Mouse (Mus musculus) gastrocnemius, adult 8-10 months (tissue): Measurements from ENCODE around the gene Phlpp2. TPM values are rescaled to one million over a fixed set of nuclear protein-coding genes. Genes with fewer than 3 reads are reported as not detected.

ENCODE experiments used
- DNase-seq, 2 experiments: peaks; one replicate each; pipeline ENCODE4 v3.0.0; 2022; ENCODE audit warnings: low spot score in 2 of 2
- total RNA-seq, 4 experiments: library from RNA; stranded (reverse); gene quantifications; 2 replicates each; pipeline ENCODE4 v1.2.4; 2022

Phlpp2 gene
- total RNA-seq, 4 experiments from 2014 or later, result 2.3 to 2.9 (median 2.9) TPM

DNA sequence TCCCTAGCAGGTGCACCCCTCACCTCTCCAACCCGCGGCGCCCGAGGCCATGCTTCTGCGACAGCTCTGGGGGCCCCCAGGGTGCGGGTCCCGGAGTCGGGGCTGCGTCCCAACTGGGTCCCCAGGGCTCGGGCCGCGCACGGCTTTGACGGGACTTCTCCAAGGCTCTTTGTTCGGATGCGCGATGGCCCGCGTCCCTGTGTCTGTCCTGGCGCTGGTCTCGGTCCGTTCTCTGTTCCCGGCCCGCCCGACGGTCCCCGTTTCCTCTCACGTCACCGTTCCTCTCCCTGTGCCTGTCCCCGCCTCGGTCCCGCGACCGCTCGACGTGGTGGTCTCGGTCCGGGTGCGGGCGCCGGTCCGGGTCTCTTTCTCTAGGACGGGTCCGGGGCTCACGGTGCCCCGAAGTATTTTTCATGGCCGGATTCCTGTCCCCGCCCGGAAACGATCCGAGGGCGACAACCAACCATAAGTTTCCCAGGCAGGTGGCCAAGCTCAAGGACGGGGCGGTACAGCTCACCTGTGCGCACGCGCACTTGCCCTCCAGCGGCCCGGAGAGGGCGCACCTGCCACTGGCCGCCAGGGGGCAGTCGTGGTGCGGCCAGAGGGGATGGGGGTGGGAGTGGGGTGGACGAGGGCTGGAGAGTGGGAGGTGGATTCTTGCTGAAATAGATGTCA, 93.5 kb downstream of the Phlpp2 start, which contains the start of gene Marveld3:
Gene Marveld3 (minus strand): TSS at position 511 of the 675 bp plus-strand sequence.
- DNase-seq, result no peak

DNA sequence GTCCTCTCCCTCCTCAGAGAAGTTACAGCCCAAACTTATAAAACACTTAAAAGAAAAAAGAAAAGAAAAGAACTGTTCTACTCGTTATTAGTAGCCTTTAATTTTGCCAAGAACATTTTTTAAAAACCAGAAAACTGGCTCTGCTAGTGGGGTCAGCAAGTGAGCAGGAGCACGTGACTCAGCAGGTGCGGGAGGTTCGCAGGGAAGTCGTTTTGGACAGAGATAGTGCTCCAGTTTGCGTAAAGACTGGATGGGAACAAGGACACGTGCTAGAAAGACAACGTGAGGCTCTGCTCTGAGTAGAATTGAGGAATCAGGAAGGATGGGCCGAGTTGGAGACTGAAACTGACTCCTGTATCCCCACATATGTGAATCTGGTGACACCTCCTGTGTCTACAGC, 94.6 kb downstream of the Phlpp2 start:
- no peak for DNase-seq

DNA sequence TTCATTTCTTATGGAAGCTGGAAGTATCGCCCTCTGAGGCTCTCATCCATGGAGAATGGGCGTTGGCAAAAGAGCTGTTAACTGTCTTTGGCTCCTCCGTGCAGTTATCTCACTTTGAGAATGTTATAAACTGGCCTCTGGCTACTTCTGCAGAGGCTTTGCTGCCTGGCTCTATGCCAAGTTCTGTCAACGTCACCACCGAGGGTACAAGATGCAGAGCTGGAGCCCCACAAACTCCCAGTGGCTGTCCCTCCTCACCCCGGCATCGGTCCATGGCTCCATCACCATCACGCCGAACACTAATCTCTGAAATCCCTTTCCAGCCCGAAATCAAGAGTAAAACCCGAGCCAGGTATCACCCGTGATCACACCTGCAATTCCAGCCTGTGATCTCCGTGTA, 95.1 kb downstream of the Phlpp2 start:
- DNase-seq, result no peak

DNA sequence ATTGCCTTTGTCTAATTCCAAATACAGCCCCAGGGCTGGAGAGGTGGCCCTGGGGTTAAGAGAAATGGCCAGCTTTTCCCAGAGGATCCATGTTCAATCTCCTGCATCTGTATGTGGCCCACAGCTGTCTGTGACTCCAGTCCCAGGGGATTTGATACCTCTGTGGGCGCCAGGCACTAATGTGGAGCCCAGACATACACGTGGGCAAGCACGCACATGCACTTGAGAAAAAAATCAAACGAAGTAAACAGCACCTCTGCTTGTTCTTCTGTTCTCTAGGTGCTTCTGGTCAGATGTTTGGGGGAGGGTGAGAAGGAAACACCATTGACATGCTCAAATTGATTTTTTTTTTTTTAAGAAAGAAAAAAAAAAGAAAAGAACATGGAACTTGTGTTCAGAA, 95.8 kb downstream of the Phlpp2 start:
- no peak for DNase-seq

DNA sequence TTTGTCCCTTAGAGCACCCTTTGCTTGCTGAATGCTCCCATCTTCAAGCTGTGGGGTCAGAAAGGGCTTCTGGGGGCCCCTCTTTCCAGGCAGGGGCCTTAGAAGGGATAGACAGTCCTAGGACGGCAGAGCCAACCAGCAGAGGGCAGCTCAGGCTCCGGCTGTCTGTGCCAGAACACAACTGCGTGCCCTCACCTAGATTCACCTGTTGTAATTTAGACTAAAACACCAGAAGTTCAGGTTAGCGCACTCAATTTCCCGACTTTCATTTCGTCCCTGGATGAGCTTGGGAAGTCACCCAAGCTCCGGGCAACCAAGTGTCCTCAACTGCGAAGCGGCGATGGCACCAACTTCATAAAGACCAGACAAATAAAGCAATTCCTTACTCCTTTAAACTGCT, 100.5 kb downstream of the Phlpp2 start:
- DNase-seq, result no peak

DNA sequence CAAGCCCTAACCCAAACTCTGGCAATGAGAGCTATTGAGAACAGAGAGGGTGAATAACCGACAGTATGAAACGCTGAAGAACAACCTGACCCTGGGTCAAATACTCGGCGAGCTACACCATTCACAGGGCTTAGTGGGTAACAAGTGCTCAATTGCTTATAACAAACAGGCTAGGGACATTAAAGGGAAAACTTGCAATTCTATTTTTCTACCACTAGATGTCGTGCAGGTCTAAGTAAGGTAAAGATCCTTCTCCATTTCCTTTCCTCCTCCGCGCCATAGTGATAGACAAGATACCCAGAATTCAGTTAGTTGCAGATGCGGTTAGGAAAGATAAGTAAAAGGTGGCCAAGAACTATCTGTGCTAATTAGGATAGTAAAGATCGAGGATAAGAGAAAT, 102.0 kb downstream of the Phlpp2 start:
- DNase-seq, result no peak

DNA sequence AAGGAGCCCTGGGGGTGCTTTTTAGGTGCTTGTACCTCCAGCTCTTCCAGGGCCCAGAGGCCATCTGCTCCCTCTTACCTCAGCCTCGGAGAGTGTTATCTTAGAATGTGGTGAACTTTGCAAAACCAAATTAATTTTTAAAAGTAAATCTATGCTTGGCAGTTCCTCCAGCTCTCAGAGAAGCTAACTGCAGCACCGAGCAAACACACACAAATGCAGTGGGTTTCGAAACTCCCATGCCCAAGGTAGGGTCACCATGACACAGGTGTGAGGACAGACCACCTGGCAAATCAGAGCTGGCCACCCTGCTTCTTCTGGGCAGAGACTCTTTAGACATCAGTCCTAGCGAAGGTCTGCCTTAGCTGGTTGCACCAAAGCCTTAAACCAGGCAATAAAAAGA, 104.6 kb downstream of the Phlpp2 start:
- no peak for DNase-seq

DNA sequence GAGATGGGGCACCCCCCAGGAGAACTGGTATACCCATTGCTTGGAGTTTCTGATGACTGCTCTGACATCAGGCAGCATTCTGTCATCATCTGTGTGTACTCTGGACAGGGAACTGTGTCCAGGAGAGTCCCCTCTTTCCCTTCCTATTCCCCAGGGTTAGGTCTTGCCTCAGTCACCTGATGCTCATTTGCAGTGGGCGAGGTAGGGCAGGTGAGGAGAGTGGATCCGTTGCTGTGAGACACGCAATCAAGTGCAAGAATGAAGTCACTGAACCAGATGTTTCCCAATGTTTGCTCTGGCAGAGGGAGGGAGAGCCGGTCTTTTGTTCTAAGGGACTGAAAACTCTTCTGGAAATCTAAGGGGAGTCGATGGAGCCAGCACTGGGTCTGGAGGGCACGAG, 111.0 kb downstream of the Phlpp2 start:
- no peak for DNase-seq

DNA sequence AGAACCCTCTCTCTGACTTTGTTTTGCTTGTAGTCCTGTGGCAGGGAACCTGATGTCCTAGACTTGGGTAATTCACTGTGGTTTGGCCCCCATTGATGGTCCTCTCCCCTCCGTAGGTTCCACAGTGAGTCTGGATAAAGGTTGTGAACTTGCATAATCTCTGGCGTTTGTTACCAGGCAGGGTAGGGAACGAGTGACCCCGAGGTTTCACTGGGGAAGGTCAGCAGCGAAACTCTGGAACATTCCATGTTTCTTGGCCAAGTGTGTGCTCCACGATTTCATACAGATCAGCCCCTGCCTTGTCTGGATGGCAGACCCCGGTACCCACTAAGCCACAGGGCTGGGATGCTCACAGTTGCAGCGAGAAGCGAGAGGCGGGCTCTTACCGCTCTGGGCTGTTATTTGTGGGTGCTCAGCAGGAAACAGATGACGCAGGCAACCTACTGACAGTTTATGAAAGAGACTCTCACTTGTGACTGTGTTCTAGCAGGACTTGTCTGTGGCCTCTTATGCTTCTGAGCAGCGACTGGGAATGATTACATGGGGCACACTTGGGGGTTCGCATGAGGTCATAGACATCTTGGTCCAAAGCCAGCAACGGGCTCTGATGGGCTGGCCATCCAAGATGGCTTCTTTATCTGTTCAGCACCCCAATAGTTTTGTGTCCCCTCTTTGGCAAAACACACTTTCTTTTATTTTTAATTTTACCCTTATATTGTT, 114.2 kb downstream of the Phlpp2 start:
- no peak for DNase-seq

DNA sequence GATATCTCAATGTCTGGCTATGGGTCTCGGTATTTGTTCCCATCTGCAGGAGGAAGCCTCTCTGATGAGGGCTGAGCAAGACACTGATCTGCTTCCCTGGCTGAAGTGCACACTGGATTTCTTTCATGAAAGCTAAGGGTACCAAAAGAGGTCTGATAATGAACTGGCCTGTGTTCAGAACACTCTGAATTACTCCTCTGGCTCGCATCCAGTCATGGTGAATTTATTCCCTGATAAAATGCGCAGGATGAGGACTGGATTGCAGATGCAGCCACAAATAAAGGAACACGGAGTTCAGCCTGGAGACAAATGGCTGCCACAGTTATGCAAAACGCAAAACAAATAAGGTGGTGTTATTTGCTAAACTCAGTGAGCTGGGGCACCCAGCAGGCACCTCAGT, 115.6 kb downstream of the Phlpp2 start:
- DNase-seq, result no peak

DNA sequence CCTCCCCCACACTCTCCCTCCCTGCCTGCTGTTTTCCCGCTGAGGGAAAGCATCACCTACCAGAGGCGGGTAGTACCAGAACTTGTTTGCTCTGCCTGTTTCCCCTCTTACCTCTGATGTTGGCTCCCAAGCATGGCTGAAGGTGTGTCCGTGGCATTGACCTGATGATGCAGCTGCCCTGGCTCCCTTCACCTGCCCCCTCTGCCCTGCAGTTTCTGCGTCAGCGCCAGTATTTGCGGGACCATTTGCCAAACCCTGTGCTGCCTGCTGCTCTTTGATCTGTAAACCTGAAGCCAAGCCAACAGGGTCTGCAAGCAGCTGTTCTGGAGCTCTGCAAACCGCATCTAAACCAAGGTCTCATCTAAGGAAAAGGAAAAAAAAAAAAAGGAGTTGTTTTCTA, 118.0 kb downstream of the Phlpp2 start:
- no peak for DNase-seq

DNA sequence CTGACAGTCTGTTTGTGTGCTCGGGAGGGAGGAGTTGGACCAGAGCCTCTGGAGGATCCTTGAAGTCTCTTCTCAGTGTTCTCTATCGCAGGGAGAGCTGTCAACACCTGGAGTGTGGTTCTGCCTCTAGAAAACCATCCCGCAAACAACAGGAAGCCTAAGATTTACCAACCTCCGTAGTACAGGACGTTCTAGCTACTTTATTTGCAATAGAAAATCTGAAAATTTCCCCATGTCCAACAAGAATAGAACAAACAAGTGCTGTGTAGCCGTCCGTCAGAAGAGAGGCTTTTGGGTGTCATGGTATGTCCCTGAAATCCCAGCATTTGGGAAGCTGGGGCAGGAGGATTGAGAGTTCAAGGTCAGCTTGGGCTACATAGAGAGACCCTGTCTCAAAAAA, 119.4 kb downstream of the Phlpp2 start:
- DNase-seq, result no peak

DNA sequence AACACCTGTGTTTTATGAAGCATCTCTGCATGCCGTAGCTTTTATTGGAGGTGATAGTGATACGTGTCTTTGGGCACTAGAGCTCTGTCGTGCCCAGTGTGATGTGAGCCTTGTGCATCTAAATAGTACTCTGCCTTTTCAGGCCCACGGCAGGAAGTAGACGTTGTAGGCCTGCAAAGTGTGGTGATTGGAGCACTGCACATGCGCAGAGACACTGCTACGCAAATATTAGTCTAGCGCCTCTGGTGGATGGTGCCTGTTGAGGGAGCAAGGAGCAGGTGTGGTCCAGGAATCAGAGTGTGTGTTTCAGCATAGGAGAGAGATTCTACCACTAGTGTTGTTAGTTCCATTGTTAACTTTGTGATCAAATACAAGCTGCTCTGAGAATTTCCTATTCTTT, 120.8 kb downstream of the Phlpp2 start:
- no peak for DNase-seq

DNA sequence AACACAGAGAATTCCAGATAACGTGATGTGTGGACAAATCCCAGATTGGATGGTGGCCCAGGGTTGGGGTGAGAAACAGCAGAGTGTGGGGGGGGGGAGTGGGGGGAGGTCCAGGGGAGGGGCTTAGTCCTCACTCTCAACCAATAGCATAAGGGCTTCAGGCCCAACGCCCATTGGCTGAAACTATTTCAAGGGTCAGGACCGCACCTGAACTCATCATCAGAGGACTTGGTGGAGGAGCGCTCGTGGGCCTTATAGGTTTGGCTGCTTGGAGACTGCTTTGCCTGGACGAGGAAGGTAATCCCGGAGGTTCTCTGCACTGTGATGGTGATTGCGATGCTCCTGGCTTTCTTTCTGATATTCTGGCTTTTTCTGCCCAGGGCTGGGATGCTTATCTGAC, 121.9 kb downstream of the Phlpp2 start, which contains the start of gene Tat:
Gene Tat (plus strand): TSS at position 214 of the 400 bp plus-strand sequence.
- no peak for DNase-seq

DNA sequence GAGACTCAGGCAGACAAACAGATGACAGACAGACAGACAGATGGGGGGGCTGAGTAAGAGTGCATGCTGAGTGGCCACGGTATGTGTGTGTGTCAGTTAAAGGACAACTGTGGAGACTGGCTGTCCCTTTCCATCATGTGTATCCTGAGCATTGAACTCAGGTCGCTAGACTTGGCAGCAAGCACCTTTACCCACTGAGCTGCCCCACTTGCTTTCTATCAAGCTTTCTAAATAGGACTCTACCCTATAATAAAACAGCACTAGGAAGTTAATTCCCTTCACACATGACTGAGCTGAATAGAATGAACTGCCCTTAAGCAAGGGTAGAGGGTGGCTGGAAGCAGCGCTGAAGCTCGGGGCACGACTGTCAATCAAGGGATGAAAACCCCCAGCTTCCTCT, 123.8 kb downstream of the Phlpp2 start:
- DNase-seq, result no peak

DNA sequence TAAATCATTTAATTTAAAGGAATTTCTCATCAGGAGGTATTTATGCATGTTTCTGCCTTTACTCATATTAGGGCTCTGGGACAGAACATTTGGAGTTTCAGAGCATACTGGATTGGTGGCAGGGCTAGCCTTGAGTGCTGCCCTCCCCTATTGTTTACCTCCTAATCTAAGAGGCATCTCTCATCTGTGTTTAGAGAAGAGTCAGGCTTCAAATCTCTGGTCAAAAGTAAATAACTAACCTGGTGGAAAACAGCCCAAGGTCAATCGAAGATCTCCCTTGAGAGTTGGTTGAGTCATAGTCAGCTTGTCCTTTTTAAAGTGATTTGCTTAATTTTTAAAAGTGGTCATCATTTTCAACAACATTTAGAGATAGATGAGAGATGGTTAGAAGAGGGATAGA, 124.6 kb downstream of the Phlpp2 start:
- DNase-seq, result no peak

Other genes with a start within 250 kb of the Phlpp2 start
- gene Ist1, start 175.3 kb upstream of the Phlpp2 start, total RNA-seq, result 10 to 100 TPM; 24.8 to 31.4 (median 29.5) TPM
- gene Zfp821, start 163.0 kb upstream of the Phlpp2 start, total RNA-seq, result 1 to 10 TPM; 4.8 to 6.3 (median 5.5) TPM
- gene Atxn1l, start 130.8 kb upstream of the Phlpp2 start, total RNA-seq, result 10 to 100 TPM; 18.2 to 28.9 (median 24.9) TPM
- gene Ap1g1, start 90.0 kb upstream of the Phlpp2 start, total RNA-seq, result 10 to 100 TPM; 28.2 to 36.4 (median 30.6) TPM
- not detected for gene Marveld3, start 93.7 kb downstream of the Phlpp2 start, total RNA-seq
- under 1 TPM in 1 of 4 experiments, not detected in 3; 0.59 TPM for gene Tat, start 121.9 kb downstream of the Phlpp2 start, total RNA-seq
- gene Chst4, start 171.2 kb downstream of the Phlpp2 start, total RNA-seq, result not detected
- gene Zfp612, start 211.2 kb downstream of the Phlpp2 start, total RNA-seq, result 1 to 10 TPM; 4.4 to 7.0 (median 5.8) TPM
- gene Gm21964, start 232.7 kb downstream of the Phlpp2 start, total RNA-seq, result not detected
- not detected for gene Gm17720, start 234.2 kb downstream of the Phlpp2 start, total RNA-seq